Mouse (Mus musculus) forebrain, embryonic 16.5 days (tissue): ENCODE measurements at regions not wholly inside any gene's neighbourhood (a gene's known extent, or its start where the extent isn't known, plus 50 kb on each side); places are given as distances from the start of the nearest gene placed in this dataset.

ENCODE experiments used
- ATAC-seq: fragments of 200-750 bp; cut with Nextera tagmentation; 2 replicates; pipeline ENCODE4 v1.8.0; 2017; ENCODE audit warnings: mild to moderate bottlenecking, moderate library complexity
- H3K27ac ChIP-seq: fragments of 300-500 bp; sonication (generic); 2 replicates; pipeline ENCODE4 v1.5.1; 2014; ENCODE audit warnings: low read length, control low read depth
- H3K27me3 ChIP-seq: fragments of 300-500 bp; sonication (generic); replicated peaks from 2 replicates; pipeline ENCODE4 v1.6.1; 2014; ENCODE audit warnings: low read length; ENCODE audit not compliant: control insufficient read depth, insufficient read depth
- H3K36me3 ChIP-seq: fragments of 300-500 bp; sonication (generic); 2 replicates; pipeline ENCODE4 v1.6.1; 2014; ENCODE audit not compliant: control insufficient read depth, insufficient read depth
- H3K4me1 ChIP-seq: fragments of 300-500 bp; sonication (generic); replicated peaks from 2 replicates; pipeline ENCODE4 v1.6.1; 2014; ENCODE audit warnings: low read length; ENCODE audit not compliant: control insufficient read depth, insufficient read depth
- H3K4me2 ChIP-seq: fragments of 300-500 bp; sonication (generic); 2 replicates; pipeline ENCODE4 v1.6.1; 2014; ENCODE audit warnings: mild to moderate bottlenecking, low read length, control low read depth
- H3K4me3 ChIP-seq: fragments of 300-500 bp; sonication (generic); replicated peaks from 2 replicates; pipeline ENCODE4 v1.5.1; 2014; ENCODE audit warnings: mild to moderate bottlenecking, low read length, control low read depth
- H3K9ac ChIP-seq: fragments of 300-500 bp; sonication (generic); replicated peaks from 2 replicates; pipeline ENCODE4 v1.6.1; 2014; ENCODE audit warnings: low read depth, low read length, control low read depth
- H3K9me3 ChIP-seq: fragments of 300-500 bp; sonication (generic); 2 replicates; pipeline ENCODE4 v1.6.1; 2016; ENCODE audit warnings: low read length; ENCODE audit not compliant: control insufficient read depth
- WGBS: fragments of 180-500 bp; shearing (Covaris S2); extraction: QIAGEN DNeasy Blood & Tissue Kit; methylation state at CpG from one replicate; pipeline ENCODE4 v1.1.7; 2014; 5-methylcytosine and 5-hydroxymethylcytosine counted together

DNA sequence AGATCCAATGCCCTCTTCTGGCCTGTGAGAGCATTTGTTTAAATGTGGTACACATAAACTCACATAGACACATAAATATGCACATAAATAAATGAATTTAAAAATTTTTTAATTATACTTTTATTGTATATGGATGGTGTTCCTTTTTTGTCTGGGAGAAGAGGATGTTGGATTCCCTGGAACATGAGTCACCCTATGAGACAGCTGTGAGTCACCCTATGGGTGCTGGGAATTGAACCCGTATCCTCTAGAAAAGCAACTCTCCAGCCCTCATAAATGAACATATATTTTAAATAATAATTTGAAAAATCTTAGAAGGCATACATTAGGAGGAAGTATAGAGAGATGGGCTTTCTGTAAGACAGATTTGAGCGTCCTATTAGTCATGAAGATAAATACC is 76.1 kb upstream of the Dynlt3 start:
- no peak for ATAC-seq
- H3K36me3 ChIP-seq = no peaks in the 10 kb centered on the region
- no peak overlapping the region for H3K9ac ChIP-seq
- H3K4me3 ChIP-seq = no peak overlapping the region
- 91% methylated on average over 2 of the region's 2 CpGs for WGBS
- H3K27me3 ChIP-seq = no peaks in the 10 kb centered on the region
- H3K4me2 ChIP-seq = no peak overlapping the region
- no peaks in the 10 kb centered on the region for H3K9me3 ChIP-seq
- no peak overlapping the region for H3K27ac ChIP-seq
- H3K4me1 ChIP-seq = no peaks in the 10 kb centered on the region

DNA sequence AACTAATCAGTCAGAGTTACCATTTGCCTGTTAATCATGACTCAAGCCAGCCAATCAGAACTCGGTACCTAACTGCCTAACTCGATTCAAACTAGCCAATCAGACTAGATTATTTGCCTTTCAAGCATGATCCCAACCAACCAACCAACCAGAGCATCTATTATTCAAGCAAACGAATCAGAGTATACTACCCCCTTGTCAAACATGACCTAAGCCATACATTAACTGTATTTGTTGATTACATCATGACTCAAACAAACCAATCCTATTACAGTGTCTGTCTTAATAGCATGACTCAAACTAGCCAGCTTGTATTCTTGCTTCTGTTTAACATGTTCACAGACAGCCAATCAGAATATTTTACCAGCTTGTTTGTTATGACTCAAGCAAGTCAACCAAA is 79.7 kb upstream of the Dynlt3 start:
- ATAC-seq = no peak
- Histone ChIP-seq H3K4me1 (no peaks in the 10 kb centered on the region), H3K4me3 (no peak overlapping the region), H3K27me3 (no peaks in the 10 kb centered on the region), H3K27ac (no peak overlapping the region), H3K4me2 (no peak overlapping the region), H3K9ac (no peak overlapping the region), H3K9me3 (no peaks in the 10 kb centered on the region), H3K36me3 (no peaks in the 10 kb centered on the region)
- 80% methylated on average over 3 of the region's 3 CpGs for WGBS

DNA sequence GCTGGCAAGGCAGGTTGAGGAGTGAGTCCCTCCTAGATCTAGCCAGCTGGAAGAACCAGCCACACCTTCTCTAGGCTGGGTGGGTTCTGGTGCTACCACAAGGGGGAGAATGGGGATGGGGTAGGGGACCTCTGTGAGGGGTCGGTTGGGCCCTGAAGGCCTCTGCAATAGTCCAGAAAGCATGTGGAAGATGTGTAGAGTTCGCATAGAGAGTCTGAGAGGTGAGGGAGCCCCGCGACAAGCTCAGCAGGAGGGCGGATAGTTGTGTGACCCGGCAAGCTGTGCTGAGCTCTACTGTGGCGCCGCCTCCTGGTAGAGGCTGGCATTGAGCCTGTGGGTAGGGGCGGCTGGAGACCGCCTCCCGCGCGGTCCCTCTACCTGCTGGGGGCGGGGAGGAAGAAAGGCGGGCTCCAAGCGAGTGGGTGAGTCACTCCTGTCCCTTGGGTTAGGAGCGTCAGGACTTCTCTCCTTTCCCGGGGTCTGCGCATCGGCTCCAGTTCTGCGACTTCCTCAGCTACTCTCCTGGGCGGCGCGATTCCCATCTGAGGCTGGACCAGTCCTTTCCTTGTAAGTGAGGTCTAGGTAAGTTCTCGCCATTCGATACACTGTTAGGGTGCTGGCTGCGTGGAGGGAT is 84.6 kb upstream of the Dynlt3 start:
- H3K36me3 ChIP-seq = no peaks in the 10 kb centered on the region
- WGBS = 25% methylated on average over 27 of the region's 27 CpGs
- no peak overlapping the region for H3K27ac ChIP-seq
- peak overlapping the region; percentile 54 for H3K4me2 ChIP-seq
- no peaks in the 10 kb centered on the region for H3K4me1 ChIP-seq
- peak overlapping the region; percentile 26; the same call in 1 of the 2 replicates for H3K9ac ChIP-seq
- no peaks in the 10 kb centered on the region for H3K9me3 ChIP-seq
- no peaks in the 10 kb centered on the region for H3K27me3 ChIP-seq
- H3K4me3 ChIP-seq = peak overlapping the region; percentile 43
- peak; percentile 72 for ATAC-seq

DNA sequence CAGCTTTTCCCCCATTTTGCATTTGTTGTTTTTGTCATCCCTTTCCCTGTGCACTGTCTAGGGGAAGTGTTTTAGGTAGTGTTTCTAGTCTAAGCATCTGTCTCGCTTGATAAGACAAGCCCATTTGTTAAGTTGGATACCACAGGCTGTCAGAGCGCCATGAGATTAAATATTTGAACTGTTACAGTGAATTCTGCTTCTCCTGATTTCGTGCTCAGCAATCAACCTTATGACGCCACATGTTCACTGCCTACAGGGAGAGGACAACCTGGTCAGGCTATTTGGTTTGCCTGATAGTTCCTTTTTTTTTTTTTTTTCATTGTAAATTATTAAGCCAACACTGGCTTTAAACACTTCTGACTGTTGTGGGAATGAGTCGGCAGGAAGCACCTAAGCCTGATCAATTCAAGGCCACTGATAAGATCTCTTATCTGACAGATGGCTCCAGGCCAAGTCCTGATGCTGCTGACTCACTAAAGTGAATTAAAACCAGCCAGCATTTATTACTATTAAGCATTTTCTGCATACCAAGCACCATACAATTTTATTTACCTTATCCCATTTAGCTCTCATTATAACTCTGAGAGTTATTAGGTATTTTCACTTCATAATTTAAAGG is 90.3 kb upstream of the Dynlt3 start:
- Histone ChIP-seq H3K4me3 (no peak overlapping the region), H3K27me3 (no peaks in the 10 kb centered on the region), H3K9me3 (no peaks in the 10 kb centered on the region), H3K27ac (no peak overlapping the region), H3K36me3 (no peaks in the 10 kb centered on the region), H3K4me2 (no peak overlapping the region), H3K4me1 (no peaks in the 10 kb centered on the region), H3K9ac (no peak overlapping the region)
- 75% methylated on average over 5 of the region's 5 CpGs for WGBS
- no peak for ATAC-seq

DNA sequence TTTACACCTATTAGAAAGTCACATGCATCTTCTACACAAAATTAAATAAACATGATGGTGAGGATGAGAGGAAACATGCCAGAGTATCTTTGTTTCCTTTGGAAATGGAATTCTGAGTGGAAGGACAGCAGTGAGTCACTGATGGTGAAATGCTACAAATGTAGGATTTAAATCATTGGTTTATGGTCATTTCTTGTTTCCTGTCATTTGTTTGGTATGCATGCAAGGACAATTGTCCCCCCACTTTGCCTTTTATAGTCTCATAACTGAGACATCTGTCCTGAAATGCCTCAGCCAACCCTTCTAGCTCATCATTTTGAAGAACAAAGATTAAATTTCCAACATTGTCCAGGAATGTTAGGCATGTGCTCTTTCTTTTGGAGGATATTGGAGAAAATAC is 77.2 kb upstream of the Hypm start:
- ATAC-seq = no peak

DNA sequence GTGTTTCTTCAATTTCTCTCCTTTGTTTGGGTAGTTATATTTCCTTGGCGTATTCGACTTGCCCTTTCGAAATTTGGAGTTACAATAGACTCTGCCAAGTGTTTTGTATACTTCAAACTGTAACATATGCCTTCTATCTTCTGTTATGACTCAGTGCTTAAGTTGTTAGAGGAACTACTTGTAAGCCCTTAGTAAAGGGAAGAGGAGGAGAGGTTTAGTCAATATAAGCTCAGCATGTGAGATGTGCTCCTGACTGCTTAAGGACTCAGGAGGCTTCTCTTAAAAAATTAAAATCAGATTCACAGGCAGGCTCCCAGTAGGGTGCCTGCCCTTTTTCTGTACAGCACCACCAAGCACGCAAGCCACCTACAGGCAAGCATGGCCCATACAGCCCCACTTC is 69.2 kb upstream of the Hypm start:
- Histone ChIP-seq H3K4me3 (no peak overlapping the region), H3K4me1 (no peaks in the 10 kb centered on the region), H3K36me3 (no peaks in the 10 kb centered on the region), H3K9ac (no peak overlapping the region), H3K27ac (no peak overlapping the region), H3K27me3 (no peaks in the 10 kb centered on the region), H3K4me2 (no peak overlapping the region), H3K9me3 (no peaks in the 10 kb centered on the region)
- 73% methylated on average over 4 of the region's 4 CpGs for WGBS
- no peak for ATAC-seq

More for the DNA sequence above, 77.2 kb upstream of the Hypm start:
- Histone ChIP-seq H3K9ac (no peak overlapping the region), H3K4me1 (no peaks in the 10 kb centered on the region), H3K27ac (no peak overlapping the region), H3K4me3 (no peak overlapping the region), H3K9me3 (no peaks in the 10 kb centered on the region), H3K4me2 (no peak overlapping the region), H3K27me3 (no peaks in the 10 kb centered on the region), H3K36me3 (no peaks in the 10 kb centered on the region)

DNA sequence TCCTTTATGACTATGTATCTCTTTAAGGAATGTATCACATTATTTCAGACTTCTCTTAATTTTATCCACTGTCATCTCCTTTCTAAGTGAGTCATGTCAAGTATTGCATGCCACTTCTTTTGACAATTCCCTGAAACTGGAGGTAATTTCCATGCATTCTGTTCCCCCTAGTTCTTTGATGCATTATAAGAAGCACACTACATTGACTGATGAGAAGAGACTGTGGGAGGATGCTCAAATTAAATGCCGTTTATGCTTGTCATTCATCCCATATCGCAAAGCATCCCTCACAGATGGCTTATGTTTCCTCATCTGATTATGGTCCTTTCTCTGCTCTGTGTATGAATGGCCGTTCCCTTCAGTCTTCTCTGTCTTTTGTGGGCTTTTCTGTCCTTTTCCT is 57.2 kb upstream of the Hypm start:
- Histone ChIP-seq H3K4me2 (no peak overlapping the region), H3K9me3 (no peaks in the 10 kb centered on the region), H3K36me3 (no peaks in the 10 kb centered on the region), H3K4me3 (no peak overlapping the region), H3K27me3 (no peaks in the 10 kb centered on the region), H3K4me1 (no peaks in the 10 kb centered on the region), H3K9ac (no peak overlapping the region), H3K27ac (no peak overlapping the region; the same call in 1 of the 2 replicates)
- peak; percentile 57 for ATAC-seq
- WGBS = 66% methylated on average over 3 of the region's 3 CpGs
